Mouse (Mus musculus): ENCODE measurements at regions not wholly inside any gene's neighbourhood (a gene's known extent, or its start where the extent isn't known, plus 50 kb on each side); places are given as distances from the start of the nearest gene placed in this dataset.

GRCm38 (mm10) chr10:99430175-99430574 is 167.1 kb downstream of the Dusp6 start:
- TF ChIP-seq CTCF (IDR thresholded peaks at IDR 0.05; ENCODE audit: control insufficient read depth, insufficient read depth, insufficient replicate concordance, low read depth, low read length) (no peak), POLR2A (IDR thresholded peaks at IDR 0.05; ENCODE audit: control insufficient read depth, low read depth, low read length) (no peak)
